Mouse (Mus musculus): ENCODE measurements around the gene Rplp1. TPM values are rescaled to one million over a fixed set of nuclear protein-coding genes. Genes with fewer than 3 reads are reported as not detected.

Rplp1 gene
- polyA plus RNA-seq, 1 experiment from 2014 or later = 1,035 TPM

DNA sequence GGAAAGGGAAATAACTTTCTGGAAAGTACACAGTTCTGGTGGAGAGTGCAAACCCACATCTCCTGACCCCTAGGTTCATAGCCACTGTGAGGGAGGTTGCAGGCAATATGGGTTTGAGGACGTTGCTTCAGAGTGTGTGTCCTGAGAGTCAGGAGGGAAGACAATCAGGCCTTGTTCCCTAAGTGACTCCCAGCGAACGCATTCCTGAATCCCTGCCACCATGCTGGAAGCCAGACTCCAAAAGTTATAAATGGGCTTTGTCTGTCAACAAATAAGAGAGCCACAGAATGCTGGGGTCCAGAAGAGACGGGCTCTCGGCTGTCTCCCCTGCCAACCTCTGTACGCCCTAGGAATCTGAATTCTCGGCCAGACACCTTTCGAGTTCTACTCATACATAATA lies 24.5 kb downstream of the Rplp1 start:
- ATAC-seq = no peak
- 34% methylated on average over 8 of the region's 8 CpGs for WGBS

DNA sequence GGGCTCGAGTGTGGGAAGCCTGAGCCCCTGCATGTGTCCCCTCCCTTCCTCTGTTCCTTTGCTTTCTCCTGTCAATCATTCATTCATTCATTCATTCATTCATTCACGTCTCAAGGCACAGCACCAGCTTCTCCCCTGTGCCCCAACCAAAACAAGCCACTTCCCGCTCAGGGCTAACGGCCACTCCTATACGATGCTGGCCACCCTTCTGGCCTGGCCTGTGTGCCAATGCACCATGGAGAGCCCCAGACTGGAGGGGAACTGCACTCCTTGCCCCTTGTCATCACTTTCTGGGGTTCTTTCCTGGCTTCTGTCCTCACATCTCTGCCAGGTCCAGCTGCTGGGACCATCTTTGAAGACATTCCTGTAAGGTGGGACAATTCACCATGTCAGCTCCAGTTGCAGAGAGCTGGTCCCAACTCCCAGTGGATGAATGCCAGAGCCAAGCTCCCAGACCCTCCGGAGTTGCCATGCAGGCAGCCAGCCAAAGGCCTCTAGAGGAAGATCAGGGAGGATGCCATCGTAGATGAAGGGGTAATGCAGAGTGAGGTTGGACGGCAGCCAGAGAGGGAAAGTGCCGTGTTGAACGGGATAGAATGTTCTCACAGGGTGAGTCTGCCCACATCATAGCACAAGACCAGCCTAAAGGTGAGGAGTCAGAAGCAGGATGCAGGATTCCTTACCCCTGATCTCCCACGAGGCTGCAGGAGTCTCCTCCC lies 26.5 kb downstream of the Rplp1 start:
- H3K9me3 ChIP-seq (replicated peaks) = no peaks in the 10 kb centered on the region
- H3K4me1 ChIP-seq = peaks cover 38% of the 10 kb centered on the region
- H3K9ac ChIP-seq = no peak overlapping the region
- H3K4me2 ChIP-seq = no peak overlapping the region
- 48% methylated on average over 11 of the region's 11 CpGs for WGBS
- 0 out of 2 replicates have a peak, but pooled peaks have one; percentile 30 for ATAC-seq
- H3K4me3 ChIP-seq = no peak overlapping the region
- H3K36me3 ChIP-seq (ENCODE audit: poor library complexity, severe bottlenecking) = no peaks in the 10 kb centered on the region
- H3K27ac ChIP-seq = no peak overlapping the region
- no peaks in the 10 kb centered on the region for H3K27me3 ChIP-seq

More for the DNA sequence above, 24.5 kb downstream of the Rplp1 start:
- Histone ChIP-seq H3K9ac (no peak overlapping the region), H3K4me1 (peaks cover 30% of the 10 kb centered on the region), H3K4me2 (no peak overlapping the region), H3K4me3 (no peak overlapping the region), H3K9me3 (replicated peaks) (no peaks in the 10 kb centered on the region), H3K27ac (no peak overlapping the region), H3K27me3 (no peaks in the 10 kb centered on the region), H3K36me3 (ENCODE audit: poor library complexity, severe bottlenecking) (no peaks in the 10 kb centered on the region)

DNA sequence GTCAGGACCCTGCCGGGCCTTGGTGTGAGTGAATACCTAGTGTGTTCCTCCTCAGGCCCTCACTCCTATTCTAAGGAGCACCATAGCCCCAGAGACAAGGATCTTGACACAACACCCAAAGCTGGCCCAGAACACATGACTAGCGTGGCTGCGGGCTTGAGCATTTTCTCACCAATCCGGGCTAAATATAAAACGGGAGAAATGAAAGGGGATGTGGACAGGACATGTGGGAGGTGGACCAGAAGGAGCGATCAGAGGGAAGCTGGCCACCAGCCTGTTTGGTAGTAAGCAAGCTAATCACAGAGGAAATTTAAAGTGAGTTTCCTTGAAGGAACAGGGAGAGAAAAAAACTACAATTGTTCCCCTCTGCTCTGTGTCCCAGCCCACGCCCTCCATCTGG lies 28.4 kb downstream of the Rplp1 start:
- Histone ChIP-seq H3K27me3 (no peaks in the 10 kb centered on the region), H3K4me3 (no peak overlapping the region), H3K27ac (no peak overlapping the region), H3K4me2 (no peak overlapping the region), H3K4me1 (peaks cover 45% of the 10 kb centered on the region), H3K36me3 (ENCODE audit: poor library complexity, severe bottlenecking) (no peaks in the 10 kb centered on the region), H3K9me3 (replicated peaks) (no peaks in the 10 kb centered on the region), H3K9ac (no peak overlapping the region)
- no peak for ATAC-seq
- 87% methylated on average over 7 of the region's 7 CpGs for WGBS

DNA sequence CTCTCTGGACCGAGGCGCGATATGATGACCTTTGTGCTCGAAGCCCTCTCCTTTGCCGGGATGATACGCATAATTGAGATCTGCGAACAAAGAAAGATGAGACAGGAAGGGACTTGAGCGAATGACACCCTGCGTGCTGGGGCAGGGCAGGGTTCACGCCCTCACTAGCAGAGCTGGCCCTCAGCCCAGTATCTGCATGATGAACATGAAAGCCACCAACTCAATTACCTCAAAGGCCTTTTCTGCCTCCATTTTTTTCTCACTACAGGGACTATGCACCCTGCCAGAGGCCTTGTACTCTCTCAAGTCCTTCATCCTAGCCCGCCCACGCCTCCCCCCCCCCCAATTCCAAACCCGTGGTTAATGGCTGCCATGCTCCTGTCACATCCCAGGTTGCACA lies 29.4 kb downstream of the Rplp1 start:
- ATAC-seq = no peak
- Histone ChIP-seq H3K9ac (no peak overlapping the region), H3K4me1 (peaks cover 40% of the 10 kb centered on the region), H3K27me3 (no peaks in the 10 kb centered on the region), H3K36me3 (ENCODE audit: poor library complexity, severe bottlenecking) (no peaks in the 10 kb centered on the region), H3K4me3 (no peak overlapping the region), H3K9me3 (replicated peaks) (no peaks in the 10 kb centered on the region), H3K4me2 (no peak overlapping the region), H3K27ac (no peak overlapping the region)
- 55% methylated on average over 13 of the region's 13 CpGs for WGBS

DNA sequence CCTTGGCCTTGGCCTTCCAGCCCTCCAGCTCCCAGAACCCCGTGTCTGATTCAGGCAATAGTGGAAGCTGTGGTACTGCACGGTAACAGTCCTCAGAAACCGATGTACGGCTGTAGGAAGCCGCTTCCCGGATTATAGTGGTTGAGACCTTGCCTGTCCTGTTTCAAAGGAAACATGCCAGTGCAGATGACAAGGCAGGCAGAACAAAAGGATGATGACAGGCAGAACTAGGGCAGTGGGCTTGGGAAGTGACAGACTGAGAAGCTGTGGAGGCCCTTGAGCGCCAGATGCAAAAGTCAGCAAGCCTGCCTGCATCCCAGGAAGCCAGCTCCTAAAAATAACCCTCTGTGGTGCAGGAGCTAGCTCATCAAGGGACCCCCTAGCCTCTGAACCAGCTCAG lies 30.0 kb downstream of the Rplp1 start:
- Histone ChIP-seq H3K36me3 (ENCODE audit: poor library complexity, severe bottlenecking) (no peaks in the 10 kb centered on the region), H3K9ac (no peak overlapping the region), H3K4me2 (no peak overlapping the region), H3K4me1 (peaks cover 35% of the 10 kb centered on the region), H3K27ac (peak overlapping the region; percentile 38; the same call in 1 of the 2 replicates), H3K27me3 (no peaks in the 10 kb centered on the region), H3K9me3 (replicated peaks) (no peaks in the 10 kb centered on the region), H3K4me3 (no peak overlapping the region)
- WGBS = 78% methylated on average over 7 of the region's 7 CpGs
- no peak for ATAC-seq

DNA sequence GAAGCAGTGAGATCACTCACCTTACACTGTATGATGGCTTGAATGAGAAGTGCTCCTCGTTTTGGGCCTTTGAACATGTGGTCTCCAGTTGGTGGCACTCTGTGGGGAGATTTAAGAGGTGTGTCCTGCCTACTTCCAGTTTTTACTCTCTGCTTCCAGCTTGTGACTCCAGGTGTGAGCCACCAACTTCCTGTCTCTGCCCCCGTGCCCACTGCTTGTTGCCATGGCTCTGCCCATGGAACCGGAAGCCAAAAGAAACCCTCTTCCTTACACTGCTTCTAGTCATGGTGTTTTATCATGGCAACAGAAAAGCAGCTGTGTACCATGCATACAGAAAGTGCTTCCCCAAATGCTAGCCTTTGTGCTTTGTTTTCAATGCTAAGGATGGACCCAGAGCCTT lies 32.2 kb downstream of the Rplp1 start:
- Histone ChIP-seq H3K36me3 (ENCODE audit: poor library complexity, severe bottlenecking) (no peaks in the 10 kb centered on the region), H3K27ac (no peak overlapping the region), H3K27me3 (no peaks in the 10 kb centered on the region), H3K4me2 (no peak overlapping the region), H3K9me3 (replicated peaks) (no peaks in the 10 kb centered on the region), H3K4me3 (no peak overlapping the region), H3K4me1 (peaks cover 45% of the 10 kb centered on the region), H3K9ac (no peak overlapping the region)
- no peak for ATAC-seq
- 84% methylated on average over 3 of the region's 3 CpGs for WGBS

DNA sequence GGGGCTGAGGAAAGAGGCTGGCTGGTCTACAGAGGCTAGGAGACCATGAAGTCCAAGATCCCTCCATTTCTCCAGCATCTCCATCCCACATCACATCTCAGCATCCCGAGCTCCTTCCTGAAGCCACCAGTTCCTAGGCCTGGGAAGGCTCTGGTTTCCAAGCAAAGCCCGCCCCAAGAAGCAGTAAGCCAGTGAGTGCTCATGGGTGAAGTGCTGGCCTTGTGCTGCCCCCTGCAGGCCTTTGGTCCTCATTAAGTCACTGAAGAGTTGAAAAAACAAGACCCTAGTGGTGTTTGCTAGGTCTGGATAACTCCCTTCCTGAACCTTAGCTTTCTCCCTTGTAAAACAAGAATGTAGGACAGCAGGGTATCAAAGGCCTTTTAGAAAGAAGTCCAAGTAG lies 35.5 kb downstream of the Rplp1 start:
- 25% methylated on average over 2 of the region's 2 CpGs for WGBS
- Histone ChIP-seq H3K36me3 (ENCODE audit: poor library complexity, severe bottlenecking) (no peaks in the 10 kb centered on the region), H3K9ac (no peak overlapping the region), H3K27me3 (no peaks in the 10 kb centered on the region), H3K9me3 (replicated peaks) (no peaks in the 10 kb centered on the region), H3K4me1 (peaks cover 54% of the 10 kb centered on the region), H3K27ac (peak overlapping the region; percentile 76; the same call in 1 of the 2 replicates), H3K4me2 (no peak overlapping the region), H3K4me3 (no peak overlapping the region)
- ATAC-seq = peak; percentile 52

DNA sequence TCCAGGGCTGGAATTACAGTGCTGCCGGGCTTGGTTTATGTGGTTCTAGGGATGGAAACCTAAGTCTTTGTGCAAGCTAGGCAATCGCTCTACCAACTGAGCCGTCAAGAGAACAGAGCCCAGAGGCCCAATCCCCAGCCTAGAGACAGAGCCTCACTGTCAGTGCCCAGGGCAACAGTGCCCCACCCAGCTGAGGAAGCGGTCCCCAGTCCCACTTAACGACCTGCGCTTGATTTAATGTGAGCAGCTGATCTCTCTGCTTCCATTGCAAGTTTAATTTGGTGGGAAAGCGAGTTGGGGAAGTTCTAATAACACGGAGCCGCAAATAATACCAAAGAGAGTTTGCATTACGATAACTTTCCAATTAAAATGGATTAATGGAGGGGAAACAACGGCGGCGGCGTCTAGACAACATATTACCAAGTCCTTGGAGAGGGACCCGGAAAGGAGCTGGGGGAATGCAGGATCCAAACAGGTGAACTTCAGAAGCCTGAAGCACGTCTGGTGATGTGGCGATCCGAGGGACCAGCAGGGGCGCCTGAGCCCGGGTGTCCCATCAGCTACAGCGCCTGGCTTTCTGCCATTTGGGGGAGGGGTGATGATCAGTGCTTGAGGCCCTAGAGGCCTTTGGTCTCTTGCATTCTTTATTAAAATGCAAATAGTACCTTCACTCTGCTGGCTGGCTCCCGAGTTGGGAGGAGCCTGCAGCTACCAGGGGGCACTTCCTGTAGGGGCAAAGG lies 36.8 kb downstream of the Rplp1 start:
- peak; percentile 40; the same call in 1 of the 2 replicates for ATAC-seq
- Histone ChIP-seq H3K9me3 (replicated peaks) (no peaks in the 10 kb centered on the region), H3K4me2 (peak overlapping the region; percentile 28; the same call in 1 of the 2 replicates), H3K36me3 (ENCODE audit: poor library complexity, severe bottlenecking) (no peaks in the 10 kb centered on the region), H3K27me3 (no peaks in the 10 kb centered on the region), H3K27ac (peak overlapping the region; percentile 76), H3K4me3 (no peak overlapping the region), H3K9ac (0 out of 2 replicates have a peak overlapping the region, but pooled peaks have one; percentile 3), H3K4me1 (peaks cover 66% of the 10 kb centered on the region)
- 5% methylated on average over 22 of the region's 22 CpGs for WGBS

DNA sequence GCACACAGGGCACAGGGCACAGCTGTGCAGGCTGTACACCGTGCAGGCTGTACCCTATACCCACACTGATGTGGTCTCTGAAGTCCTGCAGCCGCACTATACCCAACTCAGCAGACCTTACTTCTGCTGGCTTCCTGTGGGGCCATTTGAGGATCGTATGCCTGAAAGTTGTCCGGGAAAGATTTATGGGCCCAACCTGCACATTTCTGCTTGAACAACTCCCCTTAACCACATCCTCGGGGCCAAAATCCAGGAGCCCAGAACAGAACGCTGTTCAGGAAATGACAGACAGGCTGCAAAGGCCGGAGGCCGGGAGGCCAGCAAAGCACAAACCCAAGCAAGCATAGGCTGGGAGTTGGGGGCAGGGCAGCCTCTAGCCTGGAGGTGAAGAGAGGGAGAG lies 41.0 kb downstream of the Rplp1 start:
- Histone ChIP-seq H3K9ac (no peak overlapping the region; the same call in 1 of the 2 replicates), H3K36me3 (ENCODE audit: poor library complexity, severe bottlenecking) (no peaks in the 10 kb centered on the region), H3K4me1 (peaks cover 65% of the 10 kb centered on the region), H3K4me2 (no peak overlapping the region; the same call in 1 of the 2 replicates), H3K4me3 (no peak overlapping the region), H3K9me3 (replicated peaks) (no peaks in the 10 kb centered on the region), H3K27me3 (no peaks in the 10 kb centered on the region), H3K27ac (peak overlapping the region; percentile 94)
- no peak for ATAC-seq
- 38% methylated on average over 8 of the region's 8 CpGs for WGBS

DNA sequence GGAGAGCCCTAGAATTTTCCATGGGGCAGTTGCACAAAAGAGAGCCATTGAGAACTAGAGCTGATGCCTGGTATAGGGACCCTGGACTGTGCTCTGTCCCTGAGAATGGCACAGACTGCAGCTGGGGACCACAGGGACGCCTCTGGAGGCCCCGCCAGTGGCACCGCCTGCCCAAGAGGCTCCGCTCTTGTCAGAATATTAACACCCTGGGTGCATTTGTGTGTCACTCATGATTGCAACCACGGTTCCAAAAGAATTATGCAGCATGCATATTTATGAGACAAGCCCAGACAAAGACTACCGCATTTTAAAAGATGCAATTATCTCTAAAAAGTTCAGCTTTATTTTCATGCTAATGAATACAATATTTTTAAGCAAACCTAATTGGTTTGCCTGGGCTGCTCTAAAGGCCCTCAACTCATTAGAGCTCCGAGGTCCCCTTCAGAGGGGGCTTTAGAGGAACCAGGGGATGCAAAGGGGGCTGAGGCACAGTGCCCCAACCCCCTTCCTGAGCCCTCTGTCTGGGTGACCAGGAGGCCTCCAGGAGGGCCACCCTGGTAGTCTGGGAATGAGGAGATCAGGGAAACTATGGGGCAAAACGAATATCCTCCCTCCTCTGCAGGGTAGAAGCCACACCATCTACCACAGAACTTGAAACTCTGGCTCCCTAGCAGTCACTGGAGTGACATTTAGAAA lies 41.9 kb downstream of the Rplp1 start:
- Histone ChIP-seq H3K36me3 (ENCODE audit: poor library complexity, severe bottlenecking) (no peaks in the 10 kb centered on the region), H3K9ac (no peak overlapping the region; the same call in 1 of the 2 replicates), H3K4me3 (no peak overlapping the region), H3K4me1 (peaks cover 62% of the 10 kb centered on the region), H3K9me3 (replicated peaks) (no peaks in the 10 kb centered on the region), H3K4me2 (peak overlapping the region; percentile 18; the same call in 1 of the 2 replicates), H3K27ac (peak overlapping the region; percentile 94), H3K27me3 (no peaks in the 10 kb centered on the region)
- ATAC-seq = peak; percentile 96
- 5% methylated on average over 8 of the region's 8 CpGs for WGBS

DNA sequence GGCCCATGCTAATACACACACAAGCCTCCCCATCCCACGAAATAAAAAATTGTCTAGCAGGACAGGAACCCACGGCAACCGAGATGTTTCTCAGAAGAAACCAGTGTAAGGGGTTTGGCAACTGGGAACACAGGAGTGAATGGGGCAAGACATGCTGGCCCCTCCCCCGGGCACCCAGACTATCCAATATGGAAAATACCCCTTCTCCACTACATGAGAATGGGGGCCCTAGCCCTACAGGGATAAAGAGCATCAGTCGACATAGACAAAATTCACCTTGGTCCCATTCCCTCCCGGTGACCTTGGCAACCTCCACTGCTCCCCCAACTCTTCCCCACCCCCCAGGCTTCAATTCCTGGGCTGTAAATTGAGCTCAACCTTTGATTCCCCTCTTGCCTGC lies 42.5 kb downstream of the Rplp1 start:
- ATAC-seq = peak; percentile 52
- WGBS = 19% methylated on average over 6 of the region's 6 CpGs
- peak overlapping the region; percentile 18; the same call in 1 of the 2 replicates for H3K4me2 ChIP-seq

DNA sequence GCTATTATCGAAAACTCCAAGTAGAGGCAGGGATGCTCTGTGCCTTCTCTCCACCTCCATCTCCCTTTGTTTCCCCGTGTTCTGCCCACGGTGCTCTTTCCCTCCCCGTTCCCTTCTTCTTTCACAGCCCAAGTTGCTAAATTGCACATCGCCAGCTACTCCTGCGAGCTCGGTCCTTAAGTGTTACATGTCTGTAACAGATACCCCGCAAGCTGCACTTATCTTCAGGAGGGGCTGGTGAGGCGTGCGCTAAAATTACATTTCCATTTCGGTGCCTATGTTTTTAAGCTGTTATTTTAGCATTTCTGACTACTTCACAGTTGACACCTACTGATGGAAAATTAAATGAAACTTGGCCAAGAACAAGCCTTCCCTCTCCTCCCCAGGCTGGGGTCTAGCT lies 46.7 kb downstream of the Rplp1 start:
- Histone ChIP-seq H3K4me1 (peaks cover 32% of the 10 kb centered on the region), H3K27me3 (no peaks in the 10 kb centered on the region), H3K4me2 (no peak overlapping the region), H3K9me3 (replicated peaks) (0 out of 2 replicates have a peak, but pooled peaks cover 5% of the 10 kb centered on the region), H3K9ac (no peak overlapping the region), H3K4me3 (no peak overlapping the region), H3K36me3 (ENCODE audit: poor library complexity, severe bottlenecking) (no peaks in the 10 kb centered on the region), H3K27ac (0 out of 2 replicates have a peak overlapping the region, but pooled peaks have one; percentile 15)
- WGBS = 70% methylated on average over 11 of the region's 11 CpGs
- no peak for ATAC-seq

More for the DNA sequence above, 42.5 kb downstream of the Rplp1 start:
- Histone ChIP-seq H3K36me3 (ENCODE audit: poor library complexity, severe bottlenecking) (no peaks in the 10 kb centered on the region), H3K4me1 (peaks cover 61% of the 10 kb centered on the region), H3K9me3 (replicated peaks) (no peaks in the 10 kb centered on the region), H3K27ac (peak overlapping the region; percentile 94), H3K4me3 (no peak overlapping the region), H3K27me3 (no peaks in the 10 kb centered on the region), H3K9ac (no peak overlapping the region)
